Mouse (Mus musculus): Measurements from ENCODE around the gene Vwf. TPM values are rescaled to one million over a fixed set of nuclear protein-coding genes. Genes with fewer than 3 reads are reported as not detected.

Vwf gene
- 15.3 and 16.7 TPM in 2 replicates for total RNA-seq (2017)

DNA sequence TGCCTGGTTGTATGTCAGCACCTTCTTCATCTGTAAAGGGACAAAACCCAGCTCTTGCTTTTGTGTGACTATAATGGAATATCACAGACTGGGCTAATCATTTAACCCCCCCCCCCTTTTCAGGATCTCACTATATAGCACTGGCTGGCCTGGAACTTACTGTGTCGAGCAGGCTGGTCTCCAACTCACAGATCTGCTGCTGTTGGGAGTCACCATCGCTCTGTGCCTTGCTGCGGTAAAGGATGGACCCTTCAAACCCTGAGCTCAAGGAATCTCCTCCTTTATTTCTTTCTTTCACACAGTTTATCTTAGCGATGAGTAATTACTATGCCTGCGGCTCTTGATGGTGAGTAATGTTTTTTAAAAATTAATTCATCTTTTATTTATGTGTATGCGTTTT lies at the start of gene Vwf:
Gene Vwf, plus strand, starts transcription at position 301 of the 400 bp plus-strand sequence.
- ATAC-seq (replicated peaks; ENCODE audit: low read depth, poor library complexity, severe bottlenecking) = no peak

DNA sequence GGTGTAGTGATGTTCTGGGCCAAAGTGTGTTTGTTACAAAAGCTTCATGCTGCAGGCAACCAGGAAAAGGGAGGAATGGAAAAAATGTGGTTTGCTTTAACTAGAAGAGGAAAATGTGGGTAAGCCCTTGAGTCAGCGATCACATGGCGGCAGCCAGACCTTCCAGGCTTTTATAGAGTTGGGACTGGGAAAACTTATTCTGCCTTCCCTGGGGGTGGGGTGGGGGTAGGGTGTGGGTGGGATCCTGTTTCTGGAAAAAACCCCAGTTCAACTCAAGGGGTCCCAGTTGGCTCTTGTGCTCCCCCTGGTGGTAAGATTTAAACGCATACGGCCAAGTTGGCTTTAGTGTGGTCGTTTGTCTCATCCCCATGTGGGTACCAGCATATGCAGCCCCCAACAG lies 48.5 kb upstream of the Vwf start:
- peak; percentile 33; the same call in 1 of the 2 replicates for ATAC-seq (replicated peaks; ENCODE audit: low read depth, poor library complexity, severe bottlenecking)

DNA sequence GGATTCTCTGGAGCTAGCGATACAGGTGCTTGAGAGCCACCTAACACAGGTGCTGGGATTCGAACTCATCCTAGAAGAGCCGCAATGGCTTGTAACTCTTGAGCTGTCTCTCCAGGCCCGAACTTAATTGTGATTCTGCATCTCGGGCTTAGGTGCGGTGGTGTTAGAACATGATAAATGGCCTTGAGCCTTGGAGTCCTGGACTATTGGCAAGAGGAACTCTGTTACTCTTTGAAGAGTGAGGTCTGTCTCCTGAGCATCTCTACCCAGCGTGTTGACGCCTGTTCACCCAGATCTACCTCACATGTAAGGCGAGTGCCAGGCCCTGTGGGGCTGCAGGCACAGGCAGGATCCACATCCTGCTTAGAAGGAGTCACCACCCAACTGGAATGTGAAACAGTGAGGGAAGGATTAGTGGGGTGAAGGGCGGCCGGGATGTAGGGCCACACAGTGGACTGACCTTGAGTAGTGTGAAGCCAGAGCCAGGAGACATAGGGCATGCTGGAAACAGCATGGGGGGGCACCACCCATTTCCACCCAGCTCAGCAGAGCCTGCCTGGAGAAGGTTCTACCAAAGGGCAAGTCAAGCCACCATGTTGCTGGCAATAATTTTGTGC lies 43.3 kb upstream of the Vwf start:
- no peak for ATAC-seq (replicated peaks; ENCODE audit: low read depth, poor library complexity, severe bottlenecking)

DNA sequence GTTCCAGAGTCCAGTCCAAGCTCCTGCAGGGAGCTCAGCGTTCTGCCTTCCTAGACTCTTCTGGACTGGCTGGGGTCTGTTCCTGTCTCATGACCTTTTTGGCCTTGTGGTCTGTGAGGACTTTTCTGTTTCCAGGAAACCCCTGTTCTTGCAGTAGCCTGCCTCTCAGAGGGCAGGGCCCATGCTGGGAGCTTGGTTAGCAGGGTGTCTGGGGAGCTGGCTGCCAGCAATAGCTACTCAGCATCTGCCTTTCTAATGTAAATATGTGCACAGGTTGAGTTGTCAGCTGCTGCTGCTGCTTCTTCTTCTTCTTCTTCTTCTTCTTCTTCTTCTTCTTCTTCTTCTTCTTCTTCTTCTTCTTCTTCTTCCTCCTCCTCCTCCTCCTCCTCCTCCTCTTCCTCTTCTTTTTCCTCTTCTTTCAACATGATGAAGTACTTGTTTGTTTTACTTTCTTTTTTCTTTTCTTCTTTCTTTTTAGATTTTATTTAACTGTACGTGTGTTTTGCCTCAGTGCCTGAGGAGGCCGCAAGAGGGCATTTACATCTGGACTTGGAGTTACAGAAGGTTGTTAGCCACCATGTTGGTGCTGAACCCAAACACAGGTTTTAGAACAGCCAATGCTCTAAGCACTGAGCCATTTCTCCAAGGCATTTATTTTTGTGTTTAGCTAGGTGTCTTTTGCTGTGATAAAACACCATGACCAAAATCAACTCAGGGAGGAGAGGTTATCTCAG lies 41.8 kb upstream of the Vwf start:
- no peak for ATAC-seq (replicated peaks; ENCODE audit: low read depth, poor library complexity, severe bottlenecking)

DNA sequence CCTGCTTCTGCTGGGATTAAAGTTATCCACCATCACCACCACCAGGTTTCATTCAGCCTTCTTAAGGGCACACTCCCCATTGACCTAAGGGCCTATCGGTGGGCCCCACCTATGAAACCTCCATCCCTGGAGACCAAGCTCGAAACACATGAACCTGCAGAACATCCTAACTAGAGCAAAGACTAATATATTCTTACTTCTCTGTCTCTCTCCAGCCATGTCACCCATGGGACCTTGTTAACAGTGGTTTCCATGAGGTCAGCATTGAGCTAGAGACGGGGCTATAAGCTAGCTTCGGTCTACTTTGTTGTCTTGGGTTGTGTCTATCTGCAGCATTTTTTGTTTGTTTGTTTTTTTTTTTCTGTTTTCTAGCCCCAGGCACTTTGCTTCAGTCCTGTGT lies 40.1 kb upstream of the Vwf start:
- ATAC-seq (replicated peaks; ENCODE audit: low read depth, poor library complexity, severe bottlenecking) = no peak

DNA sequence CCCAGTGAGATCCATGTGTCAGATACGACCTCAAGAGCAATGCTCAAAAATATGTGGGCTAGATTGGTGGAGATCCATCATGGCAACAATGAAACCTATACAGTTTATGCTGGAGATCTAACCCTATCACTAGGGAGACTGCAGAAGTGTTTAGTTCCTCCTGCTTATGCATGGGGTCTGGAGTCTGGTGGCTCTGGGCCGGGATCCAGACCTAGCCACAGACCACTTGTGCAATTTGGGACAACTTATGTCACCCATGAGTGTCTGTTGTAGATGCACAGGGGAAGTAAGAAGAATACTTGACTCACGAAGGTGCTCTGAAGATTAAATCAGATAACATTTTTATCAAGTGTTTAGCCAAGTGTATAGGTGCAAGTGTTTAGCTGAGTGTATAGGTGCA lies 36.8 kb upstream of the Vwf start:
- peak; percentile 70 for ATAC-seq (replicated peaks; ENCODE audit: low read depth, poor library complexity, severe bottlenecking)

DNA sequence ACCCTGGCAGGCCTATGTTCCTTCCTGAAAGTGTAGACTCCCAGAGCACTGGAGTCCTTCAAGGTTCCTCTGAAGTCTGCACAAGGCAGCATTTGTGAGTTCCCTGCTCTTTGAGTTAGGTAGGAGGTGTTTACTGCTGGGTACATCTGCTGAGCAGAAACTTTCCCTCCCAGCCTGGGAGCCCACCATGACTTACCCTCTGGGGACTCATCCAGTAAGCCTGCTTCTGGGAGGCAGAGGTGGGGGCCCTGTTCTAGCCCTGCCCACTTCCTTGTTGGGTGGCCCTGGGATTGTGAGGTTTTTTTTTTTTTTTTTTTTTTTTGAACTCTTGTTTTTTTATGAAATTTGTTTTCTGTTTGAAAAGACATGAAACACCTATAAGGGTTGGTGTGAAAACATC lies 35.9 kb upstream of the Vwf start:
- no peak for ATAC-seq (replicated peaks; ENCODE audit: low read depth, poor library complexity, severe bottlenecking)

DNA sequence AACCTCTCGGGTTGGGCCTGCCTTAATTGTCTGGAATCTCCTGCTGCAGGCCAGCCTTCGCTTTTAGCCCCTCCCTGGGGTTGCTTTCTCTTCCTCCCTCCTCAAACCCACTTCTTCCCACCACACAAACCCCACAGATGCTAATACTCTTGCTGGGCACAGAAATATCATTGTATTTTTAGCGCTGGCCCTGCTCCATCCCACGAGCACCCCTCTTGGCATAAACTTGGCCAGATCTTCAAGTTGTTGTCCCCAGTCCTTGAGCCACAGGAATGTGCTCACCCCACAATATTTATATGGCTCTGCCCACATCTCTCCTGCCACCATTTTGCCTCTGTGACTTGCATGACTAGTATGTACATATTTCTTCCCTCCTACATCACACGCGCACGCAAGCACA lies 35.4 kb upstream of the Vwf start:
- ATAC-seq (replicated peaks; ENCODE audit: low read depth, poor library complexity, severe bottlenecking) = peak; percentile 52

DNA sequence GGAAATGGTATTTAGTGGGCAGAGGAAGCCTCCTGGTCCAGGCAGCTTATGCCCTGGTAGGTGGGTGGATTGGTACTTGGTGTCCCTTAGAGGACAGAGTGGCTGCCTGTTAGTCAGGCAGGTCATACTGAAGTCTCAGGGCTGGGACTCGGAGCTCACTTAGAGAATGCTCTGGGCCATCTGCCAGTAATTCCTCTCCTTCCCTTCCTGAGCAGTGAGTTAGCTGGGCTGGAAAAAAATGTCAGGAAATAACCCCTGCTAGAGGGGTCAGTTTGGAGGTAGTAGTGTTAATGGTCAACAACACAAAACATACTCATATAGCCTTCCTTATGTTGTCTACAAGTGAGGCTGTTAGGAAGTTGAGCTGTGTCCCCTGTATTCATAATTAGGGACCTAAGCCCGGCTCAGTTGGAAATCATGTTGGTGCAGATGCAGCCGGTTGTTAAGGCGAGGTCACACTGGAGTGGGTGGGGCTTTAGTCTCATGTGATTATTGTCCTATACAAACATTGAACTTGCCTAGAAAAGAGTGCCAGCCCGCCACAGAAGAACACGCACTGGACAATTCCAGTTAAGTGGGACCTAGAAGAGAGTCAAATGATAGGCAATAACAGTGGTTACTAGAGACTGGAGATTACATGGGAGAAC lies 33.5 kb upstream of the Vwf start:
- ATAC-seq (replicated peaks; ENCODE audit: low read depth, poor library complexity, severe bottlenecking) = 0 out of 2 replicates have a peak, but pooled peaks have one; percentile 17

DNA sequence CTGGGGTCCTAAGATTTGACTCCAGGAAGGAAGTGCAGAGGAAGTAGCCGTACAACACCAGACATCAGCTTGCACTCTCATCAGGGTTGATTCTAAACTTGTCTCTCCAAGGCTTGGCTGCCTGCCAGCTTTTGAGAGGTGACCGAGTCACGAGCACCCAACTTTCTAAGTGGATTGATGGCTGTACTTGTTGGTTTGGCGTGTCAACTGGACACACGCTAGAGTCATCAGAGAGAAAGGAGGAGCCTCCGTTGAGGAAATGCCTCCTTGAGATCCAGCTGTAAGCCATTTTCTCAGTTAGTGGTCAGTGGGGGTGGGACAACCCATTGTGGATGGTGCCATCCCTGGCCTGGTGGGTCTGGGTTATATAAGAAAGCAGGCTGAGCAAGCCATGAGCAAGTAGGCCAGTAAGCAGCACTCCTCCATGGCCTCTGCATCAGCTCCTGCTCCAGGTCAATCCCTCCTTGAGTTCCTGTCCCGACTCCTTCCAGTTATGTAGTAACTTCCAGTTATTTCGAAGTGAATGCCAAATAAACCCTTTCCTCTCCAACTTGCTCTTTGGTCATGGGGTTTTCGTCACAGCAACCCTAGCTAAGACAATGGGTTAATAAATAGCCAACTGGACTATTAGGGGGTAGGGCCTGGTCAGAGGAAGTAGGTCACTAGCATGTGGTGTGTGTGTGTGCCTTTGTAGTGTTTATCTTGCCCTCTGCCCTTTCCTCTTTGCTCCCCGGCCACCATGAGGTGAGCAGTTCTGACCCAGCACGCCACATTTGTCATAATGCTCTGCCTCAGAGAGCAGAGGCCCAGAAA lies 30.9 kb upstream of the Vwf start:
- no peak for ATAC-seq (replicated peaks; ENCODE audit: low read depth, poor library complexity, severe bottlenecking)

DNA sequence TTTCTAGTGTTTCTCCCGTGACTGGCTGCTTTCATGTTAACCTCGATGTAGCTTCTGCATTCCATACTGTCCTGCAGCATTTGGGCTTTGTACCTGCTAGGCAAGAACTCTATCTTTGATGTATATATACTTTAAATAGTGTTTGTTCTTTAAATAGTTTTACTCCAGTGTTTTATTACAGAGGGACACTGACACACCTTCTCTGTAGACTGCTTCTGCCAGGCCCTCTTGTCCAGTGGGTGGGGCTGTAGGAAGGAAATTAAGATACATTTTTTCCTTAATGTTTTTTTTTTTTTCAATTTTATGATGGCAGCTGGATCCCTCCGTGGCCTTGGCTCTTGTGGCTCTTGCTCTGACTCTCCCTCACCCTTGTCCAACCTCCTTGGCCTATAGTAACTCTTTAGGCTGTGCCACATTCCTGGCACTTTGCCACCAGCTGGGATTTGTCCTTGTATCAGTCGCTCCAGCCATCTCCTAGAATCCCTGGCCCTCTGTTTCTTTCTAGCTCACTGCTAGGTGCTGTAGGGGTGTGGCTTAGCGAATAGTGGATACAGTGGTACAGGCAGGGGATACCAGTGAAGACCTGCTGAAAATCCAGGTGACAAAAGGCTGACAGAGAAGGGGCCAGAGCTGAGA lies 24.9 kb upstream of the Vwf start:
- ATAC-seq (replicated peaks; ENCODE audit: low read depth, poor library complexity, severe bottlenecking) = no peak

DNA sequence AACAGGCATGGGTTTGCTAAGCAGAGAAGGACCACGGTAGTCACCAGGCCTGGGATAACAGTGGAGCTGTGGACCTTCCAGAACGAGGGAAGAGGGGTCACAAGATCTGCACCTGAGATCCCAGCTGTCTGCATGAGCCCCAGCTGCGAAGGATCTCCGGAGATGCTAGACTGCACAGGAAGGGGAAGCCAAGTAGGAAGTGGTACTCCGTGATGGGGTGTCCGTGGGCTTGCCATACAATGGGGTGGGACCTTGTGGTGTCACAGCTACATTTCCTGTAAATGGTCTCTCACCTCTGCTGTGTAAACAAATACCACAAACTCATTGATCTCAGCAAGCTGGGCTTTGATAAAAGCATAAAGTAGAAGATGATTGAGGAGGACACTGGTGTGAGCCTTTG lies 22.5 kb upstream of the Vwf start:
- ATAC-seq (replicated peaks; ENCODE audit: low read depth, poor library complexity, severe bottlenecking) = peak; percentile 59

DNA sequence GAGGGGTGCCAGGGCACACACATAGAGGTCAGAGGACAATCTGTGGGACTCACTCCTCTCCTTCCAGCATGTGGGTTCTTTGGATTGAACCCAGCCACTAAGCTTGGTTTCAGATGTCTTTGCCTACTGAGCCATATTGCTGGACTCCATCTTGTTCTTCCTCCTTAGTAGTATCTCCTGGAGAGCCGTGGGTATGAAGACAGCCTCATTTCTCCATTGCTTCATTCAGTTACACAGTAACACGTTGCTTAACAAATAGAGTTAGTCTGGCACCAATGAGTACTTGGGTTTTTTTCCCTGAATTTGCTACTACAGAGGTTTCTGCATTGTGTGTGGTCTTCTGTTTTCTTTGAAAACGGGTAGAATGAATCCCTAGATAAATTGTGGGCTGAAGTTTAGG lies 20.5 kb upstream of the Vwf start:
- ATAC-seq (replicated peaks; ENCODE audit: low read depth, poor library complexity, severe bottlenecking) = no peak

DNA sequence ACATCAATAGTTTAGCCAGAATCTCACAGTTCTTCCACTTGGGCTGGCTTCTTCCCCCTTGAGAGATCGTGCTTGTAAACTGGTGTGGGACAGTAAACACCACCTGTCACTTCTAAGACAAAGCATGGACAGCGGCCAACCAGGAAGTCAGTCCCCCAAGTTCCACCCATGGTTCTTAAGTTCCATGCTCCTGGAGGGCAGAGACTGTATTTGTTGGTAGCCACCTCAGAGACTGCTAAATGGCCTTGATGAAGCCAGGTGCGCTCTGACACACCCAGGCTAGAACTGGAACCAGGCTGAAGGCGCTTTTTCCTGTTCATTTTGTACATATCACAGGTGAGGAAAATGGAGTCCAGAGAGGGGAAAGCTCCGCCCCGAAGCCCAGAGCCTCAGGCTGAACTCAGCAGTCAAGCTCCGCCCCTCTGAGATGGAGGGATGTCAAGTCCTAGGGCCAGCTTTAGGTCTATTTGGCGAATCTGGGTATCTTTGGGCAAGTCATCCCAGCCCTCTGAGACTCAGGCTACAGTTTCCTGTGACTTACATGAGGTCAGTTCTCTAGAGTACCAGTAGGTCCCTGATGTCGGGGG lies 17.9 kb upstream of the Vwf start:
- no peak for ATAC-seq (replicated peaks; ENCODE audit: low read depth, poor library complexity, severe bottlenecking)

DNA sequence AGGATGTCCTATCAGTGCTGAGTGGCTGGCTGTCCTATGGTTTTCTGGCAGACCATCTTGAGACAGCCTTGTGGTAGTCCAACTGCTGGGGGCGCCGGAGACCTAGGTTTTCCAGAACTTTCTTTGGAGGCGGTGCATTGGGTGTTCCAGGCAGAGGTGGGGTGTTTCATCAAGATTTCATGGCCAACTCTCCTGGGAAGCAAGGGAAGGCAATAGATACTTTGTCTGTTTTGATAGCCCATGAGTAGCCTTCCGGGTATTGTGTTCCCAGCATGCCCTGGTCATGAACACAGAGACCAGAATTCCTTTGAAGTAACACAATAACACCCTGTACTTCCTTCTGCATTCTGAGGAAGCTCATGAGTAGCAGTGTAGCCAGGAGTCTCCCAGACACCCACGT lies 17.1 kb upstream of the Vwf start:
- ATAC-seq (replicated peaks; ENCODE audit: low read depth, poor library complexity, severe bottlenecking) = no peak

DNA sequence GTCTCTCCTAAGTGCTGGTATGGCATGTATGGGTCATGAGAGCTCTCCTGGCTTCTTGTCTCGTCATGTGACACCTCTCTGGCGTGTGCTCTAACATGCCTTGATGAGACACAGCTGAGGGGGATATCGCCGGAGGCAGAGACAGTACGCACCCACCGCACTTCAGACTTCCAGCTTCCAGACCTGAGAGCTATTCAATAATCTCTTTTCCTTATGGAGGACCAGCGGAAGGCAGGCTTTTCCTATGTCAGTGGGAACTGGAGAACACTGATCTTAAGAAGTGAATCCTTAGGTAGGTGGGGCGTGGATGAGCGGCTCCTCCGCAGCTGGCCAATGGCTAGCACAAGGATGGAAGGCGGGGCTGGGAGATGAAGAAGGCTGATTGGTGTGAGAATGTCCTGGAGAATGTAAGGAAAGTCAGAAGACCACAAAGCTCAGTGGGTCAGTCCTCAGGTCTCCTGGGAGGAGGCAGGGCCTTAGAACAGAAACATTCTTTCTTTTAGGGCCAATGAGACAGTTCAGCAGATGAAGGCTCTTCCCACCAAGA lies 13.4 kb upstream of the Vwf start:
- ATAC-seq (replicated peaks; ENCODE audit: low read depth, poor library complexity, severe bottlenecking) = no peak

DNA sequence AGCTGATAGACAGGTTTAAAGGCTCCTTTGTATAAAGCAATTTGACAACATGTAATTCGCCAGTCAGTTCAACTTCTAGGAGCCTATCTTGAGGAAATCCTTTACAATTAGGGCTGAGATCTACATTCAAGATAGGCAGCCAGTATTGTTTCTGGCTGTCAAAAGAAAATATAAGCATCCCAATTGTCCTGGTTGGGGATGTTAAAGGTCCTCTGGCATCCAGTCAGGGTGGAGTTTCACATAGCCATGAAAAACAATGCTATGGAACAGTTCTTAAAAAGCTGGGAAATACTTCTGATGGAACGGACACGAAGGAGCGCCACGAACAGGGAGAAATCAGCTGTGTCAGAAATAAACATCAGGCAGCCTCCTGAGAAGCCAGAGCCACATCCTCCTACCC lies 11.6 kb upstream of the Vwf start:
- no peak for ATAC-seq (replicated peaks; ENCODE audit: low read depth, poor library complexity, severe bottlenecking)

DNA sequence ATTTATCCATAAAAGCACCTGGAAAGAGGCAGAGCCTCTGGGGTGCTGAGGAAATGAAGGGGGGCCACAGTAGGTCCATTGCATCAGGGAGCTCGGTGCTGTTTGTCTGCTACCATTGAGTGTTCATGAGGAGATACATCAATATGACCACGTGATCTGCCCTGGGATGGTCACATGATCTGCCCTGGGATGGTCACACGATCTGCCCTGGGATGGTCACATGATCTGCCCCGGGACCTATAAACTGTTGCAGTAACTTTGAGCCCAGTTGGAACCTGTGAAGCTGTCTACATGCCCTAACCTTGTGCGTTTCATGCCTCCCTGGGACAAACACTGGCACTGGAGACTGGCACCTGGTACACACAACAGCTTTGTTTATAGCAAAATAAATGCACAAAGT lies 8.1 kb upstream of the Vwf start:
- ATAC-seq (replicated peaks; ENCODE audit: low read depth, poor library complexity, severe bottlenecking) = no peak

DNA sequence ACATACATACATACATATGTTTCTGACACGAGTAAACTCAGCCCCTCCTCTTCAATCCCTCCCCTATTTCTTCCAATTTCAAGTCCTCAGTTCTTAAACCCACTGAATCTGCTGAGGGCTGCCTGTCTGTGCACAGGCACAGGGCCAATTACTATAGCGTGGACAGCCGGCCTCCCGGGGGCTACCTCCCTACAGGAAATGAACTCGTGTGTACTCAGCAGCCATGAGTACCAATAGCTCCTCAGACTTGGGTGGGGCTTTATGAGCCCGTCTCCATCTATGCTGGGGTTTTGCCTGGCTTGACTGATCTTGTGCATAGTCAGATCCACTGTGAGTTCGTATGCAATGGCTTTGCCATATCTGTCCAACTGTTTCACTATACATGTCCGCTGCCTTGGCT lies 7.2 kb upstream of the Vwf start:
- ATAC-seq (replicated peaks; ENCODE audit: low read depth, poor library complexity, severe bottlenecking) = no peak

DNA sequence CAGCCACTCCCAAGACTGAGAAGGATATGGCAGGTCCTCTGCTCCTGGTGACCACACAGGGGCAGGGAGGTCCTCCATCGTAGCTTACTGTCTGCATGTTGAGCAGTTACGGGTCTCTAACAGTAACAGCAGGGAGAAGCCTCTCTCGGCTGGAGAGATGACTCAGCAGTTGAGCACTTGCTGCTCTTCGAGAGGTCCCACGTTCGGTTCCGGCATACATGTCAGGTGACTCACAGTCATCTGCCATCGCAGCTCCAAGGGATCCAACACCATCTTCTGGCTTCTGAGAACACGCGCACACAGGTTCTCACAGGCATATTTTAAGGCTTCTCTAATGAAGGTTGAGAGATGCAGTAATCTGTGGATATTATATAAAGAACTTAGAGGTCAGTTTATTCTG lies 6.4 kb upstream of the Vwf start:
- peak; percentile 21; the same call in 1 of the 2 replicates for ATAC-seq (replicated peaks; ENCODE audit: low read depth, poor library complexity, severe bottlenecking)

Measured in common myeloid progenitor, adult 5-6 weeks (primary cell).